In the genomic region with DNA sequence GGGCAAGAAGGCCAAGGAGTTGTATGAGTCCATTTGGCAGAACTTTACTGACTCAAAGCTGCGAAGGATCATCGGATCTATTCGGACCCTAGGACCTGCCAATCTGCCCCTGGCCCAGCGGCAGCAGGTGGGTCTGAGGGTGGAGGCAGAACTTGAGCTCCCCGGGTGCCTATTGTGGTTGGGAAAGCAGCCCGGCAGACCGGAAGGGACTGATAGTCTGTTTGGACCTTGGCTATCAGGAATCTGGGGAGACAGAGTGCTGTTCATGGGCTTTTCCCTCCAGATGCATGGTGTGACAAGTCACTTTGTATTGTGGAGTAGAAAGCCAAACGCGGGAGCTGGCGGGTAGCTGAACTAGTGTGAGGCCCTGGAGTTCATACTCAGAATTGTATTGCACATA, we compare ENCODE assay signal across 16 mouse cellular contexts. TPM values are rescaled to one million over a fixed set of nuclear protein-coding genes. Genes with fewer than 3 reads are reported as not detected.
A peak's percentile ranks its signal among the peaks of the same experiment; 100 is the strongest.
DNase-seq lines count a peak whose midpoint lies in the region; ATAC-seq and TF ChIP-seq lines count a peak whose summit lies in the region.
"Had no signal": no experiment of that assay in that cellular context is flagged by ENCODE, and none has a peak within 500 bp of the region (broad histone marks: within the 10 kb centered on the region; RNA-seq: fewer than 3 reads in every experiment).

No protein-coding gene starts in this region.

- peak overlapping the region; percentile 88 for H3K4me2 ChIP-seq in hindbrain, postnatal 0 days (ENCODE audit: low read depth, low read length)
- peak overlapping the region; percentile 96; the same call in 1 of the 2 replicates for H3K4me2 ChIP-seq in neural tube, embryonic 14.5 days (ENCODE audit: low read depth, low read length)

- no peaks in the 10 kb centered on the region for H3K27me3 ChIP-seq in hindbrain, postnatal 0 days (ENCODE audit: insufficient read depth, low read length)
- H3K27me3 ChIP-seq in neural tube, embryonic 14.5 days (ENCODE audit: control insufficient read depth, insufficient read depth, low read length) = peaks cover 16% of the 10 kb centered on the region

- H3K4me1 ChIP-seq in lung, adult 2 months (ENCODE audit: control insufficient read depth, insufficient read depth, low read length) = peaks cover 7% of the 10 kb centered on the region
- H3K4me1 ChIP-seq in hindbrain, postnatal 0 days (ENCODE audit: insufficient read depth, low read length) = 0 out of 2 replicates have a peak, but pooled peaks cover 8% of the 10 kb centered on the region
- H3K4me1 ChIP-seq in neural tube, embryonic 14.5 days (ENCODE audit: control insufficient read depth, insufficient read depth, low read length) = peaks cover 7% of the 10 kb centered on the region; the same call in 1 of the 2 replicates

- H3K4me3 ChIP-seq in lung, adult 2 months (replicated peaks; ENCODE audit: extremely low read depth, low read depth, low read length) = peak overlapping the region; percentile 93
- H3K4me3 ChIP-seq in hindbrain, postnatal 0 days (ENCODE audit: low read length) = peak overlapping the region; percentile 45
- H3K4me3 ChIP-seq in neural tube, embryonic 14.5 days (ENCODE audit: low read depth, low read length) = no peak overlapping the region

- ATAC-seq in hindbrain, postnatal 0 days = no peak
- no peak for ATAC-seq in neural tube, embryonic 14.5 days (ENCODE audit: low read depth)
- ATAC-seq in erythroblast, adult 5-6 weeks (replicated peaks; ENCODE audit: low FRiP score, poor library complexity, severe bottlenecking) = no peak
- ATAC-seq: Patski had no signal

- WGBS in lung, adult 2 months = 35% methylated on average over 10 of the region's 10 CpGs
- 32% methylated on average over 10 of the region's 10 CpGs for WGBS in hindbrain, postnatal 0 days
- 52% methylated on average over 10 of the region's 10 CpGs for WGBS in neural tube, embryonic 14.5 days

- H3K27ac ChIP-seq in hindbrain, postnatal 0 days = no peak overlapping the region
- no peak overlapping the region for H3K27ac ChIP-seq in neural tube, embryonic 14.5 days (ENCODE audit: low read depth, low read length)
- H3K27ac ChIP-seq: embryonic facial prominence, embryonic 12.5 days had no signal

- DNase-seq in heart, adult 11 months = peak; percentile 95
- DNase-seq in heart, postnatal 4 days = no peak
- no peak for DNase-seq in lung, adult 2 months
- DNase-seq in lung, adult 18-20 months = no peak
- no peak for DNase-seq in hindbrain, postnatal 0 days (ENCODE audit: low spot score)
- DNase-seq in Muller cell, postnatal 12 days (ENCODE audit: inconsistent ontology term) = no peak
- DNase-seq: cerebellum, adult 2 months; layer of hippocampus, adult 9-11 months had no signal

- peak overlapping the region; percentile 61; the same call in 1 of the 2 replicates for H3K9ac ChIP-seq in hindbrain, postnatal 0 days (replicated peaks; ENCODE audit: low read length)
- no peak overlapping the region for H3K9ac ChIP-seq in neural tube, embryonic 14.5 days (replicated peaks; ENCODE audit: low read depth, low read length)

- no peaks in the 10 kb centered on the region for H3K9me3 ChIP-seq in hindbrain, postnatal 0 days (ENCODE audit: low read length)
- H3K9me3 ChIP-seq in neural tube, embryonic 14.5 days (ENCODE audit: control insufficient read depth, low read length) = no peaks in the 10 kb centered on the region
- H3K9me3 ChIP-seq: embryonic facial prominence, embryonic 12.5 days had no signal

- no peak for TF ChIP-seq CTCF in lung, adult 2 months (IDR thresholded peaks at IDR 0.05; ENCODE audit: insufficient read depth, low read length)
- no peak for TF ChIP-seq CTCF in hindbrain, postnatal 0 days (IDR thresholded peaks at IDR 0.05; ENCODE audit: low read depth)

- no peak for TF ChIP-seq POLR2A in lung, adult 2 months (IDR thresholded peaks at IDR 0.05; ENCODE audit: borderline replicate concordance, extremely low read depth, low read depth, low read length)

- H3K36me3 ChIP-seq in hindbrain, postnatal 0 days (ENCODE audit: insufficient read depth, low read length) = no peaks in the 10 kb centered on the region
- H3K36me3 ChIP-seq in neural tube, embryonic 14.5 days (ENCODE audit: control insufficient read depth, insufficient read depth, low read length) = no peaks in the 10 kb centered on the region
- H3K36me3 ChIP-seq: embryonic facial prominence, embryonic 12.5 days had no signal

RNA-seq across cellular contexts. Expression of a gene that starts 1.2 kb away (rescaled TPM):
- total RNA-seq in heart, postnatal 4 days (2021) = 10 to 100 TPM; 15.5 to 17.7 TPM
- polyA plus RNA-seq in lung, adult 2 months (2012; rRNA removed) = 704 and 832 TPM in 2 replicates
- 31.1 and 35.9 TPM in 2 replicates for total RNA-seq in hindbrain, postnatal 0 days (2014; rRNA removed)
- polyA plus RNA-seq in hindbrain, postnatal 0 days (2015; fragmentation: Nextera tagmentation; extraction: Ambion mirVana) = 10.3 and 11.1 TPM in 2 replicates
- polyA plus RNA-seq in neural tube, embryonic 14.5 days (2014; fragmentation: Nextera tagmentation; extraction: Ambion mirVana) = 4.0 and 4.1 TPM in 2 replicates
- 0.96 and 7.3 TPM in 2 replicates for total RNA-seq in erythroblast, adult 5-6 weeks (2015; ENCODE audit: low replicate concordance)
- total RNA-seq in erythroblast, adult 5-6 weeks (2017; ENCODE audit: low replicate concordance) = 2.3 and 5.3 TPM in 2 replicates

RNA-seq across cellular contexts. Expression of a gene that starts 15.8 kb away (rescaled TPM):
- total RNA-seq in heart, postnatal 4 days (2021) = 1 to 10 TPM; 6.0 to 6.4 TPM
- polyA plus RNA-seq in lung, adult 2 months (2012; rRNA removed) = 102 and 105 TPM in 2 replicates
- total RNA-seq in hindbrain, postnatal 0 days (2014; rRNA removed) = 45.9 and 52.9 TPM in 2 replicates
- polyA plus RNA-seq in hindbrain, postnatal 0 days (2015; fragmentation: Nextera tagmentation; extraction: Ambion mirVana) = 55.9 and 57.8 TPM in 2 replicates
- polyA plus RNA-seq in neural tube, embryonic 14.5 days (2014; fragmentation: Nextera tagmentation; extraction: Ambion mirVana) = 37.7 and 38.1 TPM in 2 replicates
- total RNA-seq in erythroblast, adult 5-6 weeks (2015; ENCODE audit: low replicate concordance) = 0.77 TPM in 1 of 2 replicates, not detected in the other
- total RNA-seq in erythroblast, adult 5-6 weeks (2017; ENCODE audit: low replicate concordance) = 0.28 and 0.77 TPM in 2 replicates

RNA-seq across cellular contexts. Expression of a gene that starts 25.5 kb away (rescaled TPM):
- not detected for total RNA-seq in heart, postnatal 4 days (2021)
- polyA plus RNA-seq in lung, adult 2 months (2012; rRNA removed) = 2.2 and 2.4 TPM in 2 replicates
- total RNA-seq in hindbrain, postnatal 0 days (2014; rRNA removed) = not detected in 2 replicates
- not detected in 2 replicates for polyA plus RNA-seq in hindbrain, postnatal 0 days (2015; fragmentation: Nextera tagmentation; extraction: Ambion mirVana)
- not detected in 2 replicates for polyA plus RNA-seq in neural tube, embryonic 14.5 days (2014; fragmentation: Nextera tagmentation; extraction: Ambion mirVana)
- total RNA-seq in erythroblast, adult 5-6 weeks (2015; ENCODE audit: low replicate concordance) = not detected in 2 replicates
- not detected in 2 replicates for total RNA-seq in erythroblast, adult 5-6 weeks (2017; ENCODE audit: low replicate concordance)
- total RNA-seq: adrenal gland, postnatal 14 days; liver, adult 2 months; megakaryocyte-erythroid progenitor cell, adult 5-6 weeks had no signal
- polyA plus RNA-seq: cerebellum, adult 2 months; embryonic facial prominence, embryonic 12.5 days; liver, adult 2 months; Patski; spleen, adult 2 months had no signal

RNA-seq across cellular contexts. Expression of a gene that starts 39.0 kb away (rescaled TPM):
- under 1 TPM; 0.19 to 0.45 TPM for total RNA-seq in heart, postnatal 4 days (2021)
- 0.44 and 0.45 TPM in 2 replicates for polyA plus RNA-seq in lung, adult 2 months (2012; rRNA removed)
- 4.3 and 7.9 TPM in 2 replicates for total RNA-seq in hindbrain, postnatal 0 days (2014; rRNA removed)
- polyA plus RNA-seq in hindbrain, postnatal 0 days (2015; fragmentation: Nextera tagmentation; extraction: Ambion mirVana) = 2.4 and 3.0 TPM in 2 replicates
- 3.3 and 9.8 TPM in 2 replicates for polyA plus RNA-seq in neural tube, embryonic 14.5 days (2014; fragmentation: Nextera tagmentation; extraction: Ambion mirVana)
- total RNA-seq in erythroblast, adult 5-6 weeks (2015; ENCODE audit: low replicate concordance) = not detected in 2 replicates
- 0.68 TPM in 1 of 2 replicates, not detected in the other for total RNA-seq in erythroblast, adult 5-6 weeks (2017; ENCODE audit: low replicate concordance)
- total RNA-seq: liver, adult 2 months; megakaryocyte-erythroid progenitor cell, adult 5-6 weeks had no signal
- polyA plus RNA-seq: liver, adult 2 months; Patski had no signal
